8 mouse cellular contexts compared by ENCODE assay signal in genomic region chr1:168598191-168598667, GRCm38 (mm10).
DNase-seq lines count a peak whose midpoint lies in the region; ATAC-seq lines count a peak whose summit lies in the region.

No protein-coding gene starts in this region.

- no peaks in the 10 kb centered on the region for H3K36me3 ChIP-seq in heart, embryonic 11.5 days (ENCODE audit: control insufficient read depth, insufficient read depth, low read length)
- no peaks in the 10 kb centered on the region for H3K36me3 ChIP-seq in hindbrain, embryonic 13.5 days

- H3K4me3 ChIP-seq in heart, embryonic 11.5 days (ENCODE audit: low read depth, low read length), result no peak overlapping the region
- peak overlapping the region; percentile 12; the same call in 1 of the 2 replicates for H3K4me3 ChIP-seq in hindbrain, embryonic 13.5 days

- 32% methylated on average over 11 of the region's 11 CpGs for WGBS in heart, embryonic 11.5 days (ENCODE audit: insufficient replicate concordance)
- WGBS in hindbrain, embryonic 13.5 days, result 15% methylated on average over 11 of the region's 11 CpGs

- H3K9me3 ChIP-seq in heart, embryonic 11.5 days (replicated peaks; ENCODE audit: control insufficient read depth, low read length), result no peaks in the 10 kb centered on the region
- H3K9me3 ChIP-seq in hindbrain, embryonic 13.5 days, result no peaks in the 10 kb centered on the region

- H3K9ac ChIP-seq in heart, embryonic 11.5 days (ENCODE audit: low read depth, low read length), result no peak overlapping the region
- no peak overlapping the region for H3K9ac ChIP-seq in hindbrain, embryonic 13.5 days

- DNase-seq in heart, adult 9 months (ENCODE audit: low spot score in 2 of 2), result no peak
- DNase-seq in NIH3T3 (ENCODE audit: low read depth), result peak; percentile 81
- DNase-seq in mesoderm, embryonic 11.5 days (ENCODE audit: low read depth, low spot score), result peak; percentile 22
- no peak for DNase-seq in frontal cortex, postnatal 14 days (ENCODE audit: low spot score in 2 of 2)
- no peak for DNase-seq in frontal cortex, postnatal 25 days (ENCODE audit: low spot score in 2 of 2)
- DNase-seq in gastrocnemius, adult 18-20 months (ENCODE audit: low spot score), result no peak

- peaks cover 8% of the 10 kb centered on the region; the same call in 1 of the 2 replicates for H3K4me1 ChIP-seq in heart, embryonic 11.5 days (ENCODE audit: control insufficient read depth, insufficient read depth, low read length)
- H3K4me1 ChIP-seq in hindbrain, embryonic 13.5 days (replicated peaks), result peaks cover 19% of the 10 kb centered on the region

- H3K27me3 ChIP-seq in heart, embryonic 11.5 days (ENCODE audit: control insufficient read depth, insufficient read depth, low read length), result 0 out of 2 replicates have a peak, but pooled peaks cover 4% of the 10 kb centered on the region
- no peaks in the 10 kb centered on the region for H3K27me3 ChIP-seq in hindbrain, embryonic 13.5 days

- ATAC-seq in heart, embryonic 11.5 days (replicated peaks; ENCODE audit: insufficient number of reproducible peaks, low FRiP score, low TSS enrichment), result no peak
- ATAC-seq in hindbrain, embryonic 13.5 days (ENCODE audit: low FRiP score), result no peak

- H3K27ac ChIP-seq in heart, embryonic 11.5 days (ENCODE audit: low read depth, low read length), result no peak overlapping the region
- H3K27ac ChIP-seq in hindbrain, embryonic 13.5 days, result peak overlapping the region; percentile 27

- H3K4me2 ChIP-seq in heart, embryonic 11.5 days, result peak overlapping the region; percentile 27; the same call in 1 of the 2 replicates
- peak overlapping the region; percentile 39 for H3K4me2 ChIP-seq in hindbrain, embryonic 13.5 days

Comparison
In these comparisons a context has a peak if more than half of its experiments do, and no peak if none do; other contexts are left out.
1. DNase-seq: peak in NIH3T3 (single experiment) and mesoderm, embryonic 11.5 days (single experiment); none in heart, adult 9 months (0 of 2), frontal cortex, postnatal 14 days (0 of 2), frontal cortex, postnatal 25 days (0 of 2) and gastrocnemius, adult 18-20 months (single experiment).